Mouse (Mus musculus) small intestine, adult 2 months (tissue): ENCODE results near the gene Xrcc1. TPM values are rescaled to one million over a fixed set of nuclear protein-coding genes. Genes with fewer than 3 reads are reported as not detected.

Experiments used
- H3K27ac ChIP-seq: fragments of 200-500 bp; 2 replicates; pipeline ENCODE4 v1.5.1; 2012; ENCODE audit warnings: low read depth, low read length, control low read depth, inconsistent platforms; ENCODE audit not compliant: insufficient read depth
- H3K27me3 ChIP-seq: fragments of 200-500 bp; 2 replicates; pipeline ENCODE4 v1.6.1; 2012; ENCODE audit warnings: mild to moderate bottlenecking, moderate library complexity, low read length, inconsistent platforms; ENCODE audit not compliant: control insufficient read depth, insufficient read depth
- H3K36me3 ChIP-seq: fragments of 200-500 bp; 2 replicates; pipeline ENCODE4 v1.6.1; 2012; ENCODE audit warnings: mild to moderate bottlenecking, low read length, control low read depth, inconsistent platforms; ENCODE audit not compliant: control insufficient read depth, insufficient read depth
- H3K4me1 ChIP-seq: fragments of 200-500 bp; 2 replicates; pipeline ENCODE4 v1.6.1; 2012; ENCODE audit warnings: low read length, inconsistent platforms, mixed read lengths; ENCODE audit not compliant: control insufficient read depth, insufficient read depth, insufficient read length
- H3K4me3 ChIP-seq: fragments of 200-500 bp; 2 replicates; pipeline ENCODE4 v1.5.1; 2012; ENCODE audit warnings: low read depth, mild to moderate bottlenecking, control low read depth, inconsistent platforms, low read length, moderate library complexity
- CTCF ChIP-seq: fragments of 200-500 bp; IDR thresholded peaks from 2 replicates; pipeline ENCODE4 v1.5.1; 2012; ENCODE audit warnings: low read depth, mild to moderate bottlenecking, control low read depth, inconsistent platforms, low read length, moderate library complexity, mixed read lengths; ENCODE audit not compliant: insufficient replicate concordance, insufficient read length; ENCODE audit errors: extremely low read depth
- POLR2A ChIP-seq: fragments of 200-500 bp; IDR thresholded peaks from 2 replicates; pipeline ENCODE4 v1.6.1; 2012; ENCODE audit warnings: low read depth, mild to moderate bottlenecking, control low read depth, inconsistent platforms, low read length, moderate library complexity
- WGBS: fragments of 180-500 bp; shearing (Covaris S2); methylation state at CpG from one replicate; pipeline ENCODE4 v1.1.7; 2018; 5-methylcytosine and 5-hydroxymethylcytosine counted together
- polyA plus RNA-seq: library from polyadenylated mRNA; depleted of rRNA; stranded (reverse); fragments of >200 nt; gene quantifications from 2 replicates; pipeline ENCODE4 v1.2.3, GENCODE M21; 2012

The Xrcc1 gene
- polyA plus RNA-seq, 1 experiment, result 24.7 TPM

GRCm38 (mm10) chr7:24599211-24600067 is 53.4 kb downstream of the Xrcc1 start:
- H3K4me3 ChIP-seq, result no peak overlapping the region
- WGBS, result 72% methylated on average over 15 of the region's 15 CpGs
- H3K27me3 ChIP-seq, result no peaks in the 10 kb centered on the region
- no peaks in the 10 kb centered on the region for H3K36me3 ChIP-seq
- no peak overlapping the region for H3K27ac ChIP-seq
- TF ChIP-seq CTCF (peak; percentile 45; the same call in 1 of the 2 replicates), POLR2A (no peak)
- H3K4me1 ChIP-seq, result peaks cover 4% of the 10 kb centered on the region; the same call in 1 of the 2 replicates

- WGBS, result 6% methylated on average over 13 of the region's 13 CpGs
- no peak overlapping the region for H3K4me3 ChIP-seq
- H3K4me1 ChIP-seq, result peaks cover 1% of the 10 kb centered on the region; the same call in 1 of the 2 replicates
- TF ChIP-seq CTCF (peak; percentile 100), POLR2A (peak; percentile 13; the same call in 1 of the 2 replicates)
- H3K27me3 ChIP-seq, result no peaks in the 10 kb centered on the region
- H3K27ac ChIP-seq, result no peak overlapping the region
- no peaks in the 10 kb centered on the region for H3K36me3 ChIP-seq
Measured at GRCm38 (mm10) chr7:24600941-24601597, 55.0 kb downstream of the Xrcc1 start.

GRCm38 (mm10) chr7:24605561-24605960 is 59.5 kb downstream of the Xrcc1 start:
- H3K4me1 ChIP-seq, result peaks cover 10% of the 10 kb centered on the region; the same call in 1 of the 2 replicates
- H3K36me3 ChIP-seq, result 0 out of 2 replicates have a peak, but pooled peaks cover 1% of the 10 kb centered on the region
- 77% methylated on average over 7 of the region's 7 CpGs for WGBS
- no peak for TF ChIP-seq POLR2A
- no peak for TF ChIP-seq CTCF
- H3K27ac ChIP-seq, result no peak overlapping the region
- no peaks in the 10 kb centered on the region for H3K27me3 ChIP-seq
- H3K4me3 ChIP-seq, result no peak overlapping the region

GRCm38 (mm10) chr7:24606046-24606445 is 60.0 kb downstream of the Xrcc1 start:
- H3K4me1 ChIP-seq, result peaks cover 10% of the 10 kb centered on the region; the same call in 1 of the 2 replicates
- H3K27ac ChIP-seq, result no peak overlapping the region
- 64% methylated on average over 7 of the region's 7 CpGs for WGBS
- H3K36me3 ChIP-seq, result 0 out of 2 replicates have a peak, but pooled peaks cover 1% of the 10 kb centered on the region
- H3K4me3 ChIP-seq, result no peak overlapping the region
- TF ChIP-seq CTCF (no peak), POLR2A (no peak)
- no peaks in the 10 kb centered on the region for H3K27me3 ChIP-seq

- no peaks in the 10 kb centered on the region for H3K27me3 ChIP-seq
- 0 out of 2 replicates have a peak, but pooled peaks cover 1% of the 10 kb centered on the region for H3K36me3 ChIP-seq
- H3K27ac ChIP-seq, result peak overlapping the region; percentile 13; the same call in 1 of the 2 replicates
Measured at GRCm38 (mm10) chr7:24608017-24608416, 61.9 kb downstream of the Xrcc1 start.

GRCm38 (mm10) chr7:24608561-24608960 is 62.5 kb downstream of the Xrcc1 start:
- WGBS, result 67% methylated on average over 8 of the region's 8 CpGs

More at GRCm38 (mm10) chr7:24608017-24608416, 61.9 kb downstream of the Xrcc1 start:
- peak overlapping the region; percentile 26 for H3K4me3 ChIP-seq
- TF ChIP-seq POLR2A (no peak), CTCF (no peak)
- WGBS, result 46% methylated on average over 6 of the region's 6 CpGs
- H3K4me1 ChIP-seq, result peaks cover 15% of the 10 kb centered on the region

More at GRCm38 (mm10) chr7:24608561-24608960, 62.5 kb downstream of the Xrcc1 start:
- Histone ChIP-seq H3K4me1 (peaks cover 15% of the 10 kb centered on the region), H3K27me3 (no peaks in the 10 kb centered on the region), H3K27ac (peak overlapping the region; percentile 13; the same call in 1 of the 2 replicates), H3K4me3 (peak overlapping the region; percentile 26), H3K36me3 (0 out of 2 replicates have a peak, but pooled peaks cover 1% of the 10 kb centered on the region)
- TF ChIP-seq CTCF (no peak), POLR2A (no peak)
